Mouse (Mus musculus) brain, adult 10 weeks (tissue): ENCODE data around the gene Uqcrq. TPM values are rescaled to one million over a fixed set of nuclear protein-coding genes. Genes with fewer than 3 reads are reported as not detected.

Source experiments
- polyA plus RNA-seq: library from polyadenylated mRNA; stranded (reverse); fragments of 350-450 nt; fragmentation: Illumina TruSeq; extraction: RNeasy Lipid Tissue Mini Kit (QIAGEN cat#74804); gene quantifications from one replicate; pipeline ENCODE4 v1.2.3, GENCODE M21; 2015; ENCODE audit warnings: low read depth, low replicate concordance

Gene Uqcrq
- 494 TPM for polyA plus RNA-seq

DNA sequence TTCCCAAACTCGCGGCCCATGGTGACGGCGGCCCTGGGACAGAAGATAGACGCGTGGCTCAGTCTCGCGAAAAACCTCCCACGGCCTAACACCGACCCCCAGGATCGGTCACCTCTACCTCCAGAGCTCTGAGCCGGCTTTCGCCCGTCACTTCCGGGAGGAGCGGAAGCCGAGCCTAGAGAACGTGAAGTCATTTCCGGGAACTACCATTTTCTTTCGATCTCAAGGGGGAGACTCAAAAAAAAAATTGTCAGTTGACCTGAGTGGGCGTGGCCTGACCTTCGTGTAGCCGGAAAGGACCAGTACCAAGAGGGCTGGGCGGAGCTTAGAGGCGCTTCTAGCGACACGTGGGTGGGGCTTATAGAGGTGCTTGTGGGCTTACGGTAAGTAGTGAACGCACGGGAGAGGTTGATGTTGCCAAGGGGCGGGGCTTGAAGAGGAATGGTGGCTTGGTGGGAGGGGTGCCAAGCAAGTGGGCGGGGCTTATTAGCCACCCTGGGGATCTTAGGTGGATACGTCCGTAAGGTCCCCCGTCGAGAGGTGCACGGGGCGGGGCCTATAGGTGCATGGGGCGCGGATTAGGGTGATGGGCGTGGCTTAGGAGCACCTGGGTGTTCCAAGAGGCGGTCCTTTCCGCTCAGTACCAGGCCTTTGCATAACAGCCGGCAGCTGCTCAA is at the start of gene Uqcrq, which contains the start of gene Gdf9:
Gene Uqcrq, minus strand, starts transcription at position 162 of the 677 bp plus-strand sequence.
Gene Gdf9, plus strand, starts transcription at position 354 of the 677 bp plus-strand sequence.

DNA sequence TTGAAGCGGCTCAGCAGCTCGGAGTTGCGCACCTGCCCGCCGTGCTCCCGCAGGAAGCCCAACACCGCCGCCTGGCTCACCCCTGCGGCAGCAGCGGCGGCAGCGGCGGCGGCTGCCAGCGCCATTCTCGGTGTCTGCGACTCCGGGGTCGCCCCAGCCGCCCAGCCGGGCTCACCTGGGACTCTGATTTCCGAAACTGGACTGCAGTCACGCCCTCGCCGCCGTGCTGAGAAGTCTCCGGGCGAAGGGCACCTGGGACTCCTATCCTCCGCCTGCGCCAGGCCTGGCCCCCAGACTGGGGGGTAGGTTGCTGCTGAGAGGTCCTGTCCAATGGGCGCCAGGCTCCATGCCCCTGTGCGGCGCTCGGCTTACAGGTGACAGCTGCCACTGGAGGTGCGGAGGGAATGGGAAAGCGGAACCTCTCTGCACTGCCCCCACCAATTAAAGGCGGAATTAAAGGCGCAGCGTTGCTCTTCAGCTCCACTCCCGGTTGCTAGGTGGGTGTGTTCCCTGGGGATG is 49.2 kb upstream of the Uqcrq start, which contains the start of the genes Gm9945 and Sowaha:
Gene Gm9945, plus strand, starts transcription at position 384 of the 519 bp plus-strand sequence.
Gene Sowaha, minus strand, starts transcription at position 492 of the 519 bp plus-strand sequence.

GRCm38 (mm10) chr11:53469968-53470695 is 39.5 kb upstream of the Uqcrq start, which contains the start of gene Gm9837:
Gene Gm9837 (minus strand): TSS chr11:53470479.

DNA sequence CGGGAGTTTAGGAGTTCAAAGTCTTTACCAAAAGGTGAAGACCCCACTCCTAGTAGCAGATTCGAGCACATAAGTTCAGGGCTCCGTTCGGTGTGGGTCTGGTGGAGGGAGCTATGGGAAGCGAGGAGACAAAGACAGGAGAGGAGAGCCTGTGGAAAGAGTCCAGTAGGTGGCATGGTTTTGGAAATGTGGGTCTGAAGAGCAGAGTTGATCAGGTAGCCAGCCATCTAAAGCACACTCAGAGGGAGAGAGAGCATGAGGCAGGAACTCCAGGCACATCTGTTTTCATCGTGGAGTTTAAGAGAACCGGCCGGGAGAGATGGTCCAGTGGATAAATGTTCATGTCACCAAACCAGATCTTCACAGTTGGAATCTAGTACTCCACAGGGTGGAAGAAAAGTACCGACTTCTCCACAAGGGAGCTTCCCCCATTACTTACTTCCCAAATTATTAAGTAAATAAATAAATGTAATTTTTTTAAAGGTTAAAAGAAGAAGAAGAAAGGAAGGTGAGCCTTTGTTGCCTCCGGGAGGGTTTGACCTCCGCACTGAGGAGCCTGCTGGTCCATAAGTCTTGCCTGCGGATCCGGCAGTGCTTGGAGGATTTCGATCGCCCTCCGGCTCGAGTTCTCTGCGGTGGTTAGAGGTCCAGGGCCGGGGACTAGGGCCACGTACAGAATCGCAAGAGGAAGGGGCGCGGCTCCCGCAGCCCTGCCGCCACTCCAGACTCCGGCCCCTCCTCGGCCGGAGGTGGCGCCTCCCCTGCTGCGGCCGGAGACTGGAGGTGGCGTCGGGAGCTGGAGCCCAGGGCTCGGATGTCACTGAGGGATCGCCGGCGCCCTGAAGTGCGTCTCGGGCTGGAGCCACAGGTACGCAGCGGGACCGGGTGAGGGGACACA is 26.1 kb upstream of the Uqcrq start, which contains the start of the genes Gm10447 and Shroom1:
Gene Gm10447, minus strand, starts transcription at position 637 of the 898 bp plus-strand sequence.
Gene Shroom1, plus strand, starts transcription at position 732 of the 898 bp plus-strand sequence.

DNA sequence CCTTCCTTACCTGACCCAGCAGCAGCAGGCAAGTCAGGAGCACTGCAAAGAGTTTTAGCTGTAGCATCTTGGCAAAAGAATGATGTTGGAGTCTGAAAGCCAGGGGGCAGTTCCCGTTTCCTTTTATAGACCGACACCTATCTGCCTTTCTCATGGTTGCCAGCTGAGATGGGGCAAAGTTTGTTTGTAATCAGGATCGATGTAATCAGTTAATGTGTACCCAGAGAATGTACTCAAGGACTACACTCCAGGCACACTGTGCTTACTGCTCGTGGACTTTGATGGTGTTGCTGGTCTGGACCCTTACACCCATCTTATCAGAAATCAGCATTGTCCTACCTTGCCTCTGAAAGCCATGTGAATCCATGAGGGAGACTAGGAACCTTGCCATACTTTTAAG is 7.6 kb downstream of the Uqcrq start, which contains the start of gene Leap2:
Gene Leap2, minus strand, starts transcription at position 135 of the 400 bp plus-strand sequence.

Other genes starting within 250 kb of the Uqcrq start
- gene Hspa4, start 130.4 kb downstream of the Uqcrq start, polyA plus RNA-seq = 143 TPM
- 17.2 TPM for gene Zcchc10, start 106.2 kb downstream of the Uqcrq start, polyA plus RNA-seq
- gene Aff4, start 80.0 kb downstream of the Uqcrq start, polyA plus RNA-seq = 70.9 TPM
- gene Leap2, start 7.7 kb downstream of the Uqcrq start, polyA plus RNA-seq = not detected
- 1.9 TPM for gene Gdf9, start 192 bp upstream of the Uqcrq start, polyA plus RNA-seq
- not detected for gene Gm10447, start 26.3 kb upstream of the Uqcrq start, polyA plus RNA-seq
- 4.6 TPM for gene Shroom1, start 26.4 kb upstream of the Uqcrq start, polyA plus RNA-seq
- gene Gm9837, start 39.6 kb upstream of the Uqcrq start, polyA plus RNA-seq = not detected
- gene Gm9945, start 49.3 kb upstream of the Uqcrq start, polyA plus RNA-seq = 0.54 TPM
- gene Sowaha, start 49.4 kb upstream of the Uqcrq start, polyA plus RNA-seq = 42.6 TPM
- 294 TPM for gene Sept8, start 88.4 kb upstream of the Uqcrq start, polyA plus RNA-seq
- 96.0 TPM for gene Kif3a, start 136.5 kb upstream of the Uqcrq start, polyA plus RNA-seq
- gene Il4, start 187.8 kb upstream of the Uqcrq start, polyA plus RNA-seq = not detected
- gene Il13, start 203.9 kb upstream of the Uqcrq start, polyA plus RNA-seq = not detected